Mouse (Mus musculus) monocyte, adult 59 days (primary cell): ENCODE measurements around the gene Hoxb6. TPM values are rescaled to one million over a fixed set of nuclear protein-coding genes. Genes with fewer than 3 reads are reported as not detected.

Experiments
- total RNA-seq, 2 experiments: library from RNA; stranded (reverse); gene quantifications; one replicate each; pipeline ENCODE4 v1.2.4; 2023

Hoxb6 gene
- not detected for total RNA-seq

GRCm38 (mm10) chr11:96291681-96292564, at the start of gene Hoxb6:
Gene Hoxb6, plus strand, starts transcription at chr11:96292476.

GRCm38 (mm10) chr11:96270996-96271540, 21.2 kb upstream of the Hoxb6 start, which contains the start of gene Hoxb9:
Gene Hoxb9, plus strand, starts transcription at chr11:96271457.

GRCm38 (mm10) chr11:96281855-96282570, 10.3 kb upstream of the Hoxb6 start, which contains the start of gene Hoxb8:
Gene Hoxb8, plus strand, starts transcription at chr11:96281905.

GRCm38 (mm10) chr11:96285771-96286738, 6.2 kb upstream of the Hoxb6 start, which contains the start of gene Hoxb7:
Gene Hoxb7, plus strand, starts transcription at chr11:96286623.

GRCm38 (mm10) chr11:96303151-96304099, 11.1 kb downstream of the Hoxb6 start, which contains the start of gene Hoxb5:
Gene Hoxb5, plus strand, starts transcription at chr11:96303336.

DNA sequence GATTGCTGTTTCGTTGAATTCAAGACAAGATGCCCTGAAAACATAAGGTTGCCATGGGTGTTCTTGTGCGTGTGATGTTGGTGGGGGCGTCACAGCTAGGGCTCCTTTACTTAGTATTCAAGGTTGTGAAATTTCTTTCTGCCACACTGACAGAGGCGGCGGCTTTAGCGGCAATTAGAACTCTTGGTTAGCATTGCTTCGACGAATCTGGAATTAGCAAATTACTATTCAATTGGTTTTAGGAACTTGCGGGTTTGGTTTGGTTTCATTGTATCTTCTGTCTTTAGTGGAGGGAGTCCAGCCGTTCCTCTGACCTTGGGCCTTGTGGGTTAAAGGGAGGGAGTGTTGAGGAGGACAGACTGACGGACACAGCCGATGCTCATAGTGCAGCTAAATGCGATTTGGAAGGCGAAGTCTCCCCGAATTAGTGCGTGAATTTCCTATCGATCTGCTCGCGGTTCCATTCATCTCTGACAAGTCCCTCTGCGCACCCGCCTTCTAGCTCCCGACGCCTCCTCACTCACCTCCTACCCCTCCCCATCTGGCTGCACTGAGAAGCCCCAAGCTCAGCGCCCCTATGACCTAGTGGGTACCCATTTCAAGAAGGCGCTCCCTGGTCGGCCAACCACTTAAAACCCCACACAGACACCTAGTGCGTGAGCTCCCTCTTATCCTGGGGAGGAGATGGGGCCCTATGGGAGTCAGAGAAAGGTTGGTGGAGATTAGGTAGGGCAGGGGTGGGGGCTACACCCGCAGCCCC, 25.5 kb downstream of the Hoxb6 start, which contains the start of gene Hoxb4:
Gene Hoxb4 (plus strand): TSS at position 660 of the 760 bp plus-strand sequence.

DNA sequence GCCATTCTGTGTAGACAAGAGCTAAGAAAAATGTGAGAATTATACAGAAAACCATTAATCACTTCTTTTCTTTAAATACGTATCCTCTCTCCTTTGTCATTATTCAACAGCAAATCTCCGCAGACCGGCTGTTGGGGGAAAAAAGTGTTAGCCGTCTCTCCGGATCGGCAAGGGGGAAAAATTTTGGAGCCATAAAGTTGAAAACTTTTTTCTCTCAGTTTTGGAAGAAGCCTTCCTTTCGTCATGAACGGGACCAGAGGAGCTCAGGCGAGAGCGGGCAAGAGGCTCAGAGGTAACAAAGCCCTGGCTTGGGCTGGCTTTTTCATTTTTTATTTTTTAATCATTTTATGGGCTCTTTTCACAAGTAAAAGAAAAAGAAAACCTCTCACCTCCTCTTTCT, 30.9 kb downstream of the Hoxb6 start, which contains the start of gene Hoxb3:
Gene Hoxb3 (plus strand): TSS at position 173 of the 400 bp plus-strand sequence.

DNA sequence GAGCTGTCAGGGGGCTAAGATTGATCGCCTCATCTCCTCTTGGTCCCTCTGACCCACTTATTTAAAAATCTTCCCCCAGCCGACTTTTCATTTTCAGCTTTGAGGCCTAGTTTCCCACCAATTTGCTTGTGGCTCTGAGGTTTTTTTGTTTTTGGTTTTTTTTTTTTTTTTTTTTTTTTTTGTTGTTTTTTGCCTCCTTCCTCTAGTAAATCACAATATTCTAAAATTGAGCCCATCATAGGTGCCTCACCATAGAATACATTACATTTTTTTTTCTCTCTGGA, 58.0 kb downstream of the Hoxb6 start, which contains the start of gene Hoxb2:
Gene Hoxb2 (plus strand): TSS at position 185 of the 284 bp plus-strand sequence.

Other genes starting within 250 kb of the Hoxb6 start
- gene Ube2z, start 227.1 kb upstream of the Hoxb6 start, total RNA-seq: 10 to 100 TPM; 39.0 to 39.5 TPM
- gene Atp5g1, start 216.8 kb upstream of the Hoxb6 start, total RNA-seq: 100 to 1,000 TPM in 1 of 2 experiments, 10 to 100 TPM in 1; 98.9 to 109 TPM
- gene Calcoco2, start 180.5 kb upstream of the Hoxb6 start, total RNA-seq: not detected
- gene Ttll6, start 158.7 kb upstream of the Hoxb6 start, total RNA-seq: not detected
- not detected for gene Hoxb13, start 98.2 kb upstream of the Hoxb6 start, total RNA-seq
- not detected for gene Hoxb9, start 21.0 kb upstream of the Hoxb6 start, total RNA-seq
- not detected for gene Hoxb8, start 10.6 kb upstream of the Hoxb6 start, total RNA-seq
- not detected for gene Hoxb7, start 5.9 kb upstream of the Hoxb6 start, total RNA-seq
- gene Hoxb5, start 10.9 kb downstream of the Hoxb6 start, total RNA-seq: not detected
- 1 to 10 TPM; 3.4 to 5.5 TPM for gene Hoxb4, start 25.8 kb downstream of the Hoxb6 start, total RNA-seq
- gene Hoxb3, start 30.9 kb downstream of the Hoxb6 start, total RNA-seq: under 1 TPM; 0.21 to 0.50 TPM
- gene Hoxb2, start 58.0 kb downstream of the Hoxb6 start, total RNA-seq: not detected
- not detected for gene Hoxb1, start 73.3 kb downstream of the Hoxb6 start, total RNA-seq
- under 1 TPM; 0.94 TPM for gene Skap1, start 172.1 kb downstream of the Hoxb6 start, total RNA-seq